Mouse (Mus musculus): ENCODE results near the gene Cops8. TPM values are rescaled to one million over a fixed set of nuclear protein-coding genes. Genes with fewer than 3 reads are reported as not detected.

Gene Cops8
- polyA plus RNA-seq, 1 experiment from 2014 or later, result 178 TPM

DNA sequence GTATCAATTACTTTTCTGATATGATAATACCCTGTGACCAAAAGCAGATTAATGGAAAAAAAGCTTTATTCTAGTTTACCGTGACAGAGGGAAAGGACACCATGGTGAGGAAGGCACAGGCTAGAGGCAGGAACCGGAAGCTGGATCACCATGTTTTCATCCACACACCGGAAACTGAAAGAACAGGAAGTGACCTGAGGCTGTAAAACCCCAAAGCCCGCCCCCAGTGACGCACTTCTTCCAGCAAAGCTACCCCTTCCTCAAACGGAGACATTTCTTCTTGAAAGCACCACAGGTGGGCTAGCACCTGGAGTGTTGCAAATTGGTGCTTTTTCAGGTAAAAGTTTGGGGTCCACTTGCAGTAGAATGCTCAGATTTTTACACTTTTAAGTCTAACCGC is 20.1 kb upstream of the Cops8 start:
- Histone ChIP-seq H3K4me1 (ENCODE audit: control insufficient read depth, insufficient read depth, low read length) (0 out of 2 replicates have a peak, but pooled peaks cover 3% of the 10 kb centered on the region), H3K36me3 (ENCODE audit: control insufficient read depth, insufficient read depth, low read length) (no peaks in the 10 kb centered on the region), H3K9me3 (ENCODE audit: control insufficient read depth, low read length) (no peaks in the 10 kb centered on the region), H3K4me2 (ENCODE audit: low read length) (no peak overlapping the region), H3K4me3 (replicated peaks; ENCODE audit: low read depth, low read length) (no peak overlapping the region), H3K27ac (replicated peaks; ENCODE audit: low read depth, low read length) (no peak overlapping the region), H3K27me3 (ENCODE audit: control insufficient read depth, insufficient read depth, low read length) (peaks cover 4% of the 10 kb centered on the region; the same call in 1 of the 2 replicates), H3K9ac (replicated peaks; ENCODE audit: low read length) (no peak overlapping the region)
- ATAC-seq (ENCODE audit: low FRiP score, low TSS enrichment) (no peak), DNase-seq (no peak)
- 73% methylated on average over 7 of the region's 7 CpGs for WGBS

GRCm38 (mm10) chr1:90588021-90588734 is 14.6 kb upstream of the Cops8 start:
- DNase-seq, result peak; percentile 92
- H3K27ac ChIP-seq (replicated peaks; ENCODE audit: low read depth, low read length), result no peak overlapping the region
- no peaks in the 10 kb centered on the region for H3K9me3 ChIP-seq (ENCODE audit: control insufficient read depth, low read length)
- ATAC-seq (ENCODE audit: low FRiP score, low TSS enrichment), result peak; percentile 62; the same call in 1 of the 2 replicates
- 63% methylated on average over 9 of the region's 9 CpGs for WGBS
- H3K4me3 ChIP-seq (replicated peaks; ENCODE audit: low read depth, low read length), result no peak overlapping the region
- no peaks in the 10 kb centered on the region; the same call in 1 of the 2 replicates for H3K4me1 ChIP-seq (ENCODE audit: control insufficient read depth, insufficient read depth, low read length)
- H3K27me3 ChIP-seq (ENCODE audit: control insufficient read depth, insufficient read depth, low read length), result peaks cover 4% of the 10 kb centered on the region; the same call in 1 of the 2 replicates
- H3K9ac ChIP-seq (replicated peaks; ENCODE audit: low read length), result no peak overlapping the region
- H3K4me2 ChIP-seq (ENCODE audit: low read length), result no peak overlapping the region
- no peaks in the 10 kb centered on the region for H3K36me3 ChIP-seq (ENCODE audit: control insufficient read depth, insufficient read depth, low read length)

- Histone ChIP-seq H3K4me2 (ENCODE audit: low read length) (no peak overlapping the region), H3K4me3 (replicated peaks; ENCODE audit: low read depth, low read length) (no peak overlapping the region), H3K4me1 (ENCODE audit: control insufficient read depth, insufficient read depth, low read length) (no peaks in the 10 kb centered on the region; the same call in 1 of the 2 replicates), H3K9ac (replicated peaks; ENCODE audit: low read length) (no peak overlapping the region), H3K36me3 (ENCODE audit: control insufficient read depth, insufficient read depth, low read length) (no peaks in the 10 kb centered on the region), H3K27me3 (ENCODE audit: control insufficient read depth, insufficient read depth, low read length) (peaks cover 4% of the 10 kb centered on the region; the same call in 1 of the 2 replicates), H3K27ac (replicated peaks; ENCODE audit: low read depth, low read length) (no peak overlapping the region), H3K9me3 (ENCODE audit: control insufficient read depth, low read length) (no peaks in the 10 kb centered on the region)
- DNase-seq (peak; percentile 83), ATAC-seq (ENCODE audit: low FRiP score, low TSS enrichment) (no peak)
- 29% methylated on average over 2 of the region's 2 CpGs for WGBS
Observed at GRCm38 (mm10) chr1:90590797-90591196, 12.0 kb upstream of the Cops8 start.

GRCm38 (mm10) chr1:90592784-90593183 is 10.0 kb upstream of the Cops8 start:
- H3K9me3 ChIP-seq (ENCODE audit: control insufficient read depth, low read length), result no peaks in the 10 kb centered on the region
- no peak overlapping the region for H3K27ac ChIP-seq (replicated peaks; ENCODE audit: low read depth, low read length)
- H3K4me3 ChIP-seq (replicated peaks; ENCODE audit: low read depth, low read length), result no peak overlapping the region
- H3K9ac ChIP-seq (replicated peaks; ENCODE audit: low read length), result no peak overlapping the region
- H3K4me2 ChIP-seq (ENCODE audit: low read length), result no peak overlapping the region
- H3K27me3 ChIP-seq (ENCODE audit: control insufficient read depth, insufficient read depth, low read length), result no peaks in the 10 kb centered on the region
- ATAC-seq (ENCODE audit: low FRiP score, low TSS enrichment) (no peak), DNase-seq (peak; percentile 93)
- WGBS, result 23% methylated on average over 6 of the region's 6 CpGs
- no peaks in the 10 kb centered on the region for H3K36me3 ChIP-seq (ENCODE audit: control insufficient read depth, insufficient read depth, low read length)
- H3K4me1 ChIP-seq (ENCODE audit: control insufficient read depth, insufficient read depth, low read length), result no peaks in the 10 kb centered on the region; the same call in 1 of the 2 replicates

DNA sequence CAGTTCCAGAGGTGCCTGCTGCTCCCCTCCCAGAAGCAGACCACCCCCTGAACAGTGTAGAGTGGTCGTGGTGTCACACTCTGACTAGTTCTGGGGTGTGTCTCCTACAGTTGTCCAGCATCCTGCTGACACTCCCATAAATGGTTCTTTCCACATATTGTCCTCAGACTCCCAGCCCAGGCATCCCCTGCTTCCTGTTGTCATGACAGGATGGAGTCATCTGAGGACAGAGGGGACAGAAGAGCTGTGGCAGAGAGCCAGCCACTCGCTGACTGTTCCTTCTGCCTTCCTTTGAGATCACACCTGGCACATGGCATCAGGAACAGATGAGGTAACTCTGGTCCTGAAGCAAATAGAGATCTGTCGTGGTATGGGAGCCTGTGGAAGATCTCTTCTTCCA is 3.6 kb upstream of the Cops8 start:
- ATAC-seq (ENCODE audit: low FRiP score, low TSS enrichment), result no peak
- 49% methylated on average over 3 of the region's 3 CpGs for WGBS
- H3K27ac ChIP-seq (replicated peaks; ENCODE audit: low read depth, low read length), result no peak overlapping the region

GRCm38 (mm10) chr1:90601096-90601495 is 1.7 kb upstream of the Cops8 start:
- no peaks in the 10 kb centered on the region for H3K9me3 ChIP-seq (ENCODE audit: control insufficient read depth, low read length)
- no peak overlapping the region for H3K4me3 ChIP-seq (replicated peaks; ENCODE audit: low read depth, low read length)
- no peak for DNase-seq
- no peaks in the 10 kb centered on the region for H3K27me3 ChIP-seq (ENCODE audit: control insufficient read depth, insufficient read depth, low read length)
- 87% methylated on average over 3 of the region's 3 CpGs for WGBS
- peaks cover 8% of the 10 kb centered on the region for H3K36me3 ChIP-seq (ENCODE audit: control insufficient read depth, insufficient read depth, low read length)
- no peak overlapping the region for H3K27ac ChIP-seq (replicated peaks; ENCODE audit: low read depth, low read length)
- no peak overlapping the region for H3K9ac ChIP-seq (replicated peaks; ENCODE audit: low read length)
- H3K4me2 ChIP-seq (ENCODE audit: low read length), result no peak overlapping the region
- H3K4me1 ChIP-seq (ENCODE audit: control insufficient read depth, insufficient read depth, low read length), result peaks cover 8% of the 10 kb centered on the region; the same call in 1 of the 2 replicates
- no peak for ATAC-seq (ENCODE audit: low FRiP score, low TSS enrichment)

More for the DNA sequence above, 3.6 kb upstream of the Cops8 start:
- DNase-seq, result no peak
- Histone ChIP-seq H3K9me3 (ENCODE audit: control insufficient read depth, low read length) (no peaks in the 10 kb centered on the region), H3K4me3 (replicated peaks; ENCODE audit: low read depth, low read length) (no peak overlapping the region), H3K36me3 (ENCODE audit: control insufficient read depth, insufficient read depth, low read length) (no peaks in the 10 kb centered on the region), H3K27me3 (ENCODE audit: control insufficient read depth, insufficient read depth, low read length) (no peaks in the 10 kb centered on the region), H3K4me2 (ENCODE audit: low read length) (no peak overlapping the region), H3K4me1 (ENCODE audit: control insufficient read depth, insufficient read depth, low read length) (peaks cover 7% of the 10 kb centered on the region; the same call in 1 of the 2 replicates), H3K9ac (replicated peaks; ENCODE audit: low read length) (no peak overlapping the region)

DNA sequence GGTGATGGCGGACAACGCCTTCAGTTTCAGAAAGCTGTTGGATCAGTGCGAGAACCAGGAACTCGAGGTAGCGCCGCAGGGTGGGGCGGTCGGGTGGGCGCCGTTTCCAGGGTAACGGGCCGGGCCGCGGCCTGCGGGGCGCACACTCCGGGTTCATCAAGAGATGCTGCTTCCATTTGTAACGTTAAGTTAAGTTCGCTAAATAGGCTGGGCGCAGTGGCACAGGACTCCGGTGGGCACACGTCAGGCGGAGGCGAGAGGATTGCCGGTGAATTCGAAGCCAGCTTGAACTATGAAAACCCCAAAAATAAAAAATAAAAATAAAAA is 743 bp downstream of the Cops8 start:
- under 1% methylated on average over 26 of the region's 26 CpGs for WGBS
- H3K9ac ChIP-seq (replicated peaks; ENCODE audit: low read length), result peak overlapping the region; percentile 80
- no peaks in the 10 kb centered on the region for H3K27me3 ChIP-seq (ENCODE audit: control insufficient read depth, insufficient read depth, low read length)
- no peak for ATAC-seq (ENCODE audit: low FRiP score, low TSS enrichment)
- H3K4me3 ChIP-seq (replicated peaks; ENCODE audit: low read depth, low read length), result peak overlapping the region; percentile 73
- DNase-seq, result no peak
- H3K4me1 ChIP-seq (ENCODE audit: control insufficient read depth, insufficient read depth, low read length), result peaks cover 8% of the 10 kb centered on the region; the same call in 1 of the 2 replicates
- H3K9me3 ChIP-seq (ENCODE audit: control insufficient read depth, low read length), result no peaks in the 10 kb centered on the region
- H3K4me2 ChIP-seq (ENCODE audit: low read length), result peak overlapping the region; percentile 64
- peaks cover 32% of the 10 kb centered on the region for H3K36me3 ChIP-seq (ENCODE audit: control insufficient read depth, insufficient read depth, low read length)
- peak overlapping the region; percentile 70 for H3K27ac ChIP-seq (replicated peaks; ENCODE audit: low read depth, low read length)

- no peak for ATAC-seq (ENCODE audit: low FRiP score, low TSS enrichment)
- Histone ChIP-seq H3K27ac (replicated peaks; ENCODE audit: low read depth, low read length) (no peak overlapping the region), H3K4me1 (ENCODE audit: control insufficient read depth, insufficient read depth, low read length) (peaks cover under 1% of the 10 kb centered on the region; the same call in 1 of the 2 replicates), H3K36me3 (ENCODE audit: control insufficient read depth, insufficient read depth, low read length) (peaks cover 89% of the 10 kb centered on the region), H3K9ac (replicated peaks; ENCODE audit: low read length) (no peak overlapping the region), H3K4me3 (replicated peaks; ENCODE audit: low read depth, low read length) (no peak overlapping the region), H3K9me3 (ENCODE audit: control insufficient read depth, low read length) (no peaks in the 10 kb centered on the region), H3K27me3 (ENCODE audit: control insufficient read depth, insufficient read depth, low read length) (no peaks in the 10 kb centered on the region), H3K4me2 (ENCODE audit: low read length) (no peak overlapping the region)
- WGBS, result 96% methylated on average over 5 of the region's 5 CpGs
- no peak for DNase-seq
Observed at GRCm38 (mm10) chr1:90609363-90609762, 6.6 kb downstream of the Cops8 start.

DNA sequence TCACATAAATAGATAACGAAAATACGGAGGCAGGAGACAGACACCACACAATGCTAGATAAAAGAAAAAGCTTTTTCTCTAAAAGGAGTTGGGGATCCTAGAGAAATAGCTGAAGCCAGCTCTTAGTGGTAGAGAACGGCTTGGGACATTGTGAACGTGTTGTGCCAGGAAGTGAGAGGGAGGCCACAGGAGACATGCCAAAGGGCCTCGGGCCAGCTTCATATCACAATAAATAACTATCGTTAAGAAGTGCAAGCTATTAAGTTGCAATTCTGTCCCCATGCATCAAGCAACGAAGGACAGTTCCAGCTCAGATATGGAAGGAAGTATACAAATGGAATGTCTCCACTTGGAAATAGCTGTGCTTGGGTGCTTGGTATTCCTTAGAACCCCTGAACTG is 14.5 kb downstream of the Cops8 start:
- H3K9me3 ChIP-seq (ENCODE audit: control insufficient read depth, low read length), result no peaks in the 10 kb centered on the region
- no peak overlapping the region for H3K9ac ChIP-seq (replicated peaks; ENCODE audit: low read length)
- H3K4me3 ChIP-seq (replicated peaks; ENCODE audit: low read depth, low read length), result no peak overlapping the region
- no peak overlapping the region for H3K4me2 ChIP-seq (ENCODE audit: low read length)
- H3K36me3 ChIP-seq (ENCODE audit: control insufficient read depth, insufficient read depth, low read length), result peaks cover 21% of the 10 kb centered on the region
- WGBS, result 94% methylated on average over 7 of the region's 7 CpGs
- DNase-seq (no peak), ATAC-seq (ENCODE audit: low FRiP score, low TSS enrichment) (no peak)
- H3K4me1 ChIP-seq (ENCODE audit: control insufficient read depth, insufficient read depth, low read length), result no peaks in the 10 kb centered on the region
- no peak overlapping the region for H3K27ac ChIP-seq (replicated peaks; ENCODE audit: low read depth, low read length)
- no peaks in the 10 kb centered on the region for H3K27me3 ChIP-seq (ENCODE audit: control insufficient read depth, insufficient read depth, low read length)
